Mouse (Mus musculus) brown adipose tissue, adult 24 weeks (tissue): ENCODE data around the gene Dcst1. TPM values are rescaled to one million over a fixed set of nuclear protein-coding genes. Genes with fewer than 3 reads are reported as not detected.

Experiments
- H3K27ac ChIP-seq: fragments of 200-500 bp; replicated peaks from 2 replicates; pipeline ENCODE4 v1.5.1; 2012; ENCODE audit warnings: low read depth, mild to moderate bottlenecking, low read length
- H3K4me1 ChIP-seq: fragments of 200-500 bp; 2 replicates; pipeline ENCODE4 v1.6.1; 2012; ENCODE audit warnings: low read length, mixed read lengths; ENCODE audit not compliant: control insufficient read depth, insufficient read depth, insufficient read length
- H3K4me3 ChIP-seq: fragments of 200-500 bp; 2 replicates; pipeline ENCODE4 v1.5.1; 2012; ENCODE audit warnings: low read depth, mild to moderate bottlenecking, low read length, moderate library complexity; ENCODE audit not compliant: insufficient read depth
- polyA plus RNA-seq: library from polyadenylated mRNA; stranded (reverse); fragments of >200 nt; gene quantifications from 2 replicates; pipeline ENCODE4 v1.2.4, GENCODE M21; 2012; ENCODE audit not compliant: missing spikeins, insufficient read depth, insufficient read length

Gene Dcst1
- polyA plus RNA-seq, 1 experiment, result 0.75 TPM

- Histone ChIP-seq H3K4me1 (peaks cover 16% of the 10 kb centered on the region; the same call in 1 of the 2 replicates), H3K4me3 (peak overlapping the region; percentile 18; the same call in 1 of the 2 replicates)
These were observed 44.4 kb downstream of the Dcst1 start for GRCm38 (mm10) chr3:89320581-89321182.

DNA sequence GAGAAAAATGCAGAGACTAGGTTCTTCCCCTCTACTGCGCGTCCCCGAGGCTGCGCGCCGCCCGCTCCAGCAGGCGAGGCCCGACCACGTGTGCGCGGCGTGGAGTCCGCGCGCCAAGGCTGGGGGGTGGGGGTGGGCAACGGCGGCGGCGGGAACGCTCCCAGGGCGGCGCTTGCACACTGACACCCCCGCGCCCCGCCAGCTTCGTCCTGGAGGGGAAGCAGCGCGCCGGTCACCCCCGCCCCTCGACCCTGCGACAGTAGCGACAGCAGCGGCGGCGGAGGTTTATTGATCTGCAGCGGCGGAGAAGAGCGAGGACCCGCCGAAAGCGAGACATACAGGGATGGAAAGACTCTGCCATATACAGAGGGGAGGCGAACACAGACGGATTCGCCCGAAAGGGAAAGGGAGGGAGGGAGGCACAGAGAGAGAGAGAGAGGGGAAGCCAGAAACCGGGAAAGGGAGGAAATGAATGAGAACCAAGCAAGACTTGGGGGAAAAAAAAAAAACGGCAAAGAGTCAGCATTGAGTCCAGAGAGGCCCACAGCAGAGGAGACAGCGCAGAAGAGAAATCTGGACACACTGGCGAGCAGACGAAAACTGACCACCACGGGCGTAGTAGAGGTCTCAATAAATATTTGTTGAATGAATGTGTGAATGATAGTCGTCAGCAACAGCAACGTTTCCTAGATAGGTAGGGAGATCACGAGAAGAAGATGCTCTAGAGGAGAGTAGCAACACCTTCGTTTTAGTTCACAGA is 45.3 kb downstream of the Dcst1 start:
- Histone ChIP-seq H3K4me1 (peaks cover 20% of the 10 kb centered on the region; the same call in 1 of the 2 replicates), H3K27ac (no peak overlapping the region)

More at GRCm38 (mm10) chr3:89320581-89321182, 44.4 kb downstream of the Dcst1 start:
- no peak overlapping the region for H3K27ac ChIP-seq

DNA sequence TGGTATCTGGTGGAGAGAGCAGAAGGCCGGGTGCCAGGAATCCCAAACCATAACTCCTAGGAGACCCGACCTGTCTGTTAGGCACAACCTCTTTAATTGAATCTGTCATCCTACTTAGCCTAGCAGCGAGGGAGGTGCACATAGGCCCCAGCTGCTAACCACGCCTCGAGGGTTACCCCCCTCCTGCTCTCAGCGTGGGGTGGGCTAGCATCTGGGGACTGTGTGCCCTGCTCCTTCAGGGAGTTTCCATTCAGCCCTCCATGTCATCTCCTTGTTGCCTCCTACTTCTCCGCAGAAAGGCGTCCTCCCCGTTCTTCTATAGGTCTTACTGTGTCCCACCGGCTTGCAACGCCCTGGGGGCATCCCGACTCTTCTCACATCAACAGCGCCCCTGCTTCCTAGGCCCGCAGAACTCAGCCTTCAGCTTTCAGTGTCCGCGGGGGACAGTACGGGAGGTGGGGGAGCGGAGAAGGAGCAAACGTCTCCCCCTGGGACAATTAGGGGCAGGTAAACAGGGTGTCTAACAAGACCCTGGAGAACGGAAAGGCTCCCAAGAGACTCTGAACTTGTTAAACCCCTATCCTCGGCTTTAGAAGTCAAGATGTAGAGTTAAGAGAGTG is 46.0 kb downstream of the Dcst1 start:
- Histone ChIP-seq H3K4me3 (no peak overlapping the region; the same call in 1 of the 2 replicates), H3K4me1 (peaks cover 20% of the 10 kb centered on the region; the same call in 1 of the 2 replicates), H3K27ac (no peak overlapping the region)

More for the DNA sequence above, 45.3 kb downstream of the Dcst1 start:
- H3K4me3 ChIP-seq, result peak overlapping the region; percentile 22

- Histone ChIP-seq H3K27ac (no peak overlapping the region), H3K4me1 (peaks cover 20% of the 10 kb centered on the region; the same call in 1 of the 2 replicates)
These were observed 46.7 kb downstream of the Dcst1 start for GRCm38 (mm10) chr3:89318316-89318715.

GRCm38 (mm10) chr3:89317246-89317645 is 47.8 kb downstream of the Dcst1 start:
- H3K4me3 ChIP-seq, result no peak overlapping the region

More at GRCm38 (mm10) chr3:89318316-89318715, 46.7 kb downstream of the Dcst1 start:
- no peak overlapping the region for H3K4me3 ChIP-seq

DNA sequence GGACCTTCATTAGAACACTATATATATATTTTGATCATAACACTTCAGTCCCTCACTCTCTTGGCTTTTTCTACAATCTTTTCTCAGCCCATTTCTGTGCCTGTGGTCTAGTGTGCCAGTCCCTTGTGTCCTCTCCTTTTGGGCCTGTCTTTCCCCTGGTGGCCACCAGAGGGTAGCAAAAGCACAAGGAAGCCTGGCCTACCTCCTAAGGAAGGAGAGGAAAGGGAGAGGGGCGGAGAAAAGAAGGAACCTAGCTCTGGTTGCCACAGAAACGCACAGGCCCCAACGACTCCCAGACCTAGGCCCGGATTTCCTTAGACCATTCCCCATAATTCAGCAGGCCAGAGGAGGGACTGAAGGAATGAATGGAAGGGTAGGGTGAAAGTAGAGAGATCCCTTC is 48.2 kb downstream of the Dcst1 start:
- Histone ChIP-seq H3K27ac (no peak overlapping the region), H3K4me3 (no peak overlapping the region), H3K4me1 (peaks cover 13% of the 10 kb centered on the region; the same call in 1 of the 2 replicates)

More at GRCm38 (mm10) chr3:89317246-89317645, 47.8 kb downstream of the Dcst1 start:
- Histone ChIP-seq H3K27ac (no peak overlapping the region), H3K4me1 (peaks cover 18% of the 10 kb centered on the region; the same call in 1 of the 2 replicates)

- peaks cover 10% of the 10 kb centered on the region; the same call in 1 of the 2 replicates for H3K4me1 ChIP-seq
- H3K27ac ChIP-seq, result no peak overlapping the region
- no peak overlapping the region for H3K4me3 ChIP-seq
These were observed 48.9 kb downstream of the Dcst1 start for GRCm38 (mm10) chr3:89315930-89316831.

- Histone ChIP-seq H3K27ac (no peak overlapping the region), H3K4me3 (peak overlapping the region; percentile 33), H3K4me1 (peaks cover 4% of the 10 kb centered on the region; the same call in 1 of the 2 replicates)
These were observed 49.7 kb downstream of the Dcst1 start for GRCm38 (mm10) chr3:89315195-89315929.

DNA sequence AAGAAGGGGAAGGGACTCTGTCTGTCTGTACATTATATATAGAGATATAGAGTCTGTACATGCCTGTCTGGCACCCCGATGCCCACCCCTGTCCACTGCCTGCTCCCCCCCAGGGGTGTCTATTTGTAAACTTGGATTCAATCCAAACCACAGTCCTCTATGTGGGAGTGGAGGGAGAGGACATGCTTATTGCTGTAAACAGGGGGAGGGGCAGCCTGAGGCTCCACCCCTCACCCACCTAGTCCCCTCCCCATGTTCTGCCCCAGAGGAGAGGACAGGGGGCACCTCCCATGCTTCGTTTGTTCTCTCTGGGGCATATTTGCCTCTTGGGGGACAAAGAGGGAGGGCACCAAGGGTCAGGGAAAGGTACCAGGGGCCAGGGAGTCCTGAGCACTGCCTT is 50.3 kb downstream of the Dcst1 start:
- H3K27ac ChIP-seq, result no peak overlapping the region
- peaks cover 4% of the 10 kb centered on the region; the same call in 1 of the 2 replicates for H3K4me1 ChIP-seq
- 0 out of 2 replicates have a peak overlapping the region, but pooled peaks have one; percentile 33 for H3K4me3 ChIP-seq

DNA sequence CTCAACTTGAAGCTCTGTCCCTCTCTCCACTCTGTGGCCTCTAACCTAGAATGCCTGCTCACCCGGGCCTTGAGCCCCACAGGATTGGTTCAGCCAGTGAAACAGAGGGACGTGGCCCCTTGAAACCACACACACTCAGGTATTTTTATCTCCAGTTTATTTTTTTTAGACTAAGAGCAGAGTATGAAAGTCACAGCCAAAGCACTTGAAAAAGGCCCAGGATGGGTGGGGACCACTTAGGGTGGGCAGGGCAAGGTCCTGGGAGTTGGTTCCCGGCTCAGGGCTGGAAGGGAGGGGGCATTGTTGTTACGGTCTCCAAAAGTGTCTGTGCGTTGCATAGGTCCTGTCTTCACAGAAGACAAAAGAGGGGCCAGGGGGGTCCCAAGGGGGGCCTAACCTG is 50.7 kb downstream of the Dcst1 start:
- H3K27ac ChIP-seq, result no peak overlapping the region
- peaks cover 4% of the 10 kb centered on the region; the same call in 1 of the 2 replicates for H3K4me1 ChIP-seq
- no peak overlapping the region for H3K4me3 ChIP-seq

GRCm38 (mm10) chr3:89308089-89308488 is 57.0 kb downstream of the Dcst1 start:
- H3K4me1 ChIP-seq, result no peaks in the 10 kb centered on the region
- H3K27ac ChIP-seq, result no peak overlapping the region
- H3K4me3 ChIP-seq, result no peak overlapping the region

DNA sequence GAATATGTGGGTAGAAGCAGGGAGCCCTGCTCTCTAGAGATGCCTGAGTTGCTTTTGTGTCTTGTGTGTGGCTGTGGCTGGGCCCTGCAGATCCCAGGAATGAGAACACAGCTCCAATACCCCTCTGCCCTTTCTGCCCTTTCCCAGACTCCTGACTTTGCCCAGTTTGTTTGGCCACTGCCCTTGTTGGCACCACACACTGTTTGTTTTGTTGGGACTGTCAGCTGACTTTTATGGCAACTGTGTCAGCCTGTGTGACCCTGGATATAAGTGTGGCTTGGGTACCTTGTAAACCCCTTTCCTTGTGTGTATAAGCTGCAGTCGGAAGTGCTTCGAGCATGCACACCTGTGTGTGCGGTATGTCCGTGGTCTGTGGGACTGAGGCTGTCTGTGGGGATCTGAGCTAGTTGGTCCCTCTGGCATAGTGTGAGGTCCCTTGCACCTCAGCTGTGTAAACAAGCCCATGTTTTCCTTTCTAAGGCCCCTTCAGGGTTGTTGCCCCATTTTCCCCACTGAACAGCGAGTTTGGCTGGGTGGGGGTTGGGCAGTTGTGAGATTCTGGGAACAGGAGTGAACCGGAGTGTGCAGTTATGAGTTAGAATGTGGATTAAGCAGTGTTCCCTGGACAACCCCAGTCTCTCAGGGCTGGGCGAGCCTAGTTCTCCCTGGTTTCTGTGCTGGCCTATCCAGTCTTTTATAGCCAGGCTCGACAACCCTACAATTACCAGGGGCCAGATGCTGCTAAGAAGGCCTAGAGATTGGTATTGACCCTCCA is 59.3 kb downstream of the Dcst1 start:
- no peak overlapping the region for H3K4me3 ChIP-seq
- no peaks in the 10 kb centered on the region for H3K4me1 ChIP-seq
- H3K27ac ChIP-seq, result no peak overlapping the region

DNA sequence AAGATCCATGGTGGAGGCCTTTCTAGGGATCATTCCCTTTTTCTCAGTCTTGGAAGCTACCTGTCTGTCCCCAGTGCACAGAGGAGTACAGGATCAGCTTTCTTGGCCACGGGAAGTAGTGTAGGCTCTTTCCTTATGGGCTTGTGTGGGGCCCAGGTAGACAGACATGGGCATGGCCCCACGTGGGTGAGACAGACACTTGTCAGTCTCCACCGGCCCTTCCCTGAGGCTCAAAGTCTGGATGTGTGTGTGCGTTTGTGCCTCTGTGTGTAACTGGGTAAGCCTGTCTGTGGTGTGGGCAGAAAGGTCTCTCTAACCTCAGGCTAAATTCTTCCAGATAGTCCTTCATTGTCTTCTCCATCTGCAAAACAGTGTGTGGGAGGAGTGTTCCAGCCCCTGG is 59.9 kb downstream of the Dcst1 start:
- no peaks in the 10 kb centered on the region for H3K4me1 ChIP-seq
- no peak overlapping the region for H3K27ac ChIP-seq
- H3K4me3 ChIP-seq, result no peak overlapping the region
